Mouse (Mus musculus): ENCODE data around the gene Tm6sf2.

Tm6sf2 gene

GRCm38 (mm10) chr8:70072441-70073069 lies at the start of gene Tm6sf2:
Tm6sf2 (plus strand) TSS chr8:70072924.
- DNase-seq (ENCODE audit: low read depth, low spot score), result peak; percentile 81

- peak; percentile 45 for DNase-seq (ENCODE audit: low read depth, low spot score)
Measured at GRCm38 (mm10) chr8:70023596-70023995, 49.1 kb upstream of the Tm6sf2 start.

GRCm38 (mm10) chr8:70026151-70026550 lies 46.6 kb upstream of the Tm6sf2 start:
- no peak for DNase-seq (ENCODE audit: low read depth, low spot score)

- DNase-seq (ENCODE audit: low read depth, low spot score), result no peak
Measured at GRCm38 (mm10) chr8:70030255-70030654, 42.5 kb upstream of the Tm6sf2 start.

- no peak for DNase-seq (ENCODE audit: low read depth, low spot score)
Measured at GRCm38 (mm10) chr8:70037994-70038393, 34.7 kb upstream of the Tm6sf2 start.

- no peak for DNase-seq (ENCODE audit: low read depth, low spot score)
Measured at GRCm38 (mm10) chr8:70041885-70042546, 30.7 kb upstream of the Tm6sf2 start.

GRCm38 (mm10) chr8:70042583-70043455 lies 29.9 kb upstream of the Tm6sf2 start, which contains the start of the genes Mau2 and Sugp1:
Mau2 (minus strand) TSS chr8:70042734.
Sugp1 (plus strand) TSS chr8:70042813.
- DNase-seq (ENCODE audit: low read depth, low spot score), result peak; percentile 98

GRCm38 (mm10) chr8:70043996-70044395 lies 28.7 kb upstream of the Tm6sf2 start:
- no peak for DNase-seq (ENCODE audit: low read depth, low spot score)

GRCm38 (mm10) chr8:70049662-70050061 lies 23.1 kb upstream of the Tm6sf2 start:
- no peak for DNase-seq (ENCODE audit: low read depth, low spot score)

- peak; percentile 46 for DNase-seq (ENCODE audit: low read depth, low spot score)
Measured at GRCm38 (mm10) chr8:70050434-70050833, 22.3 kb upstream of the Tm6sf2 start.

- DNase-seq (ENCODE audit: low read depth, low spot score), result no peak
Measured at GRCm38 (mm10) chr8:70057721-70058120, 15.0 kb upstream of the Tm6sf2 start.

GRCm38 (mm10) chr8:70071836-70072440 lies 786 bp upstream of the Tm6sf2 start:
- DNase-seq (ENCODE audit: low read depth, low spot score), result no peak

- DNase-seq (ENCODE audit: low read depth, low spot score), result no peak
Measured at GRCm38 (mm10) chr8:70073120-70073519, 396 bp downstream of the Tm6sf2 start.

GRCm38 (mm10) chr8:70073682-70074081 lies 958 bp downstream of the Tm6sf2 start:
- no peak for DNase-seq (ENCODE audit: low read depth, low spot score)

- DNase-seq (ENCODE audit: low read depth, low spot score), result no peak
Measured at GRCm38 (mm10) chr8:70081976-70082375, 9.3 kb downstream of the Tm6sf2 start.

- DNase-seq (ENCODE audit: low read depth, low spot score), result peak; percentile 33
Measured at GRCm38 (mm10) chr8:70083285-70083684, 10.6 kb downstream of the Tm6sf2 start, which contains the start of gene Hapln4. Hapln4 (plus strand) TSS chr8:70083457.

- DNase-seq (ENCODE audit: low read depth, low spot score), result peak; percentile 32
Measured at GRCm38 (mm10) chr8:70084191-70085065, 11.7 kb downstream of the Tm6sf2 start.

GRCm38 (mm10) chr8:70086151-70086550 lies 13.4 kb downstream of the Tm6sf2 start:
- DNase-seq (ENCODE audit: low read depth, low spot score), result no peak

- peak; percentile 69 for DNase-seq (ENCODE audit: low read depth, low spot score)
Measured at GRCm38 (mm10) chr8:70087237-70087636, 14.5 kb downstream of the Tm6sf2 start.

GRCm38 (mm10) chr8:70087836-70088650 lies 15.3 kb downstream of the Tm6sf2 start:
- DNase-seq (ENCODE audit: low read depth, low spot score), result peak; percentile 72

All from R1 (cell line).